Mouse (Mus musculus) left cerebral cortex, adult 9 months (tissue): Measurements from ENCODE around the gene Gm12800.
"Not testable (repeated sequence)": the region's sequence is repeated elsewhere in the genome, so short reads cannot be mapped to it uniquely, and the experiment has no call there.

Experiments
- DNase-seq, 2 experiments: peaks; one replicate each; pipeline ENCODE4 v3.0.0; 2022; ENCODE audit warnings: low spot score in 2 of 2

Gene Gm12800

DNA sequence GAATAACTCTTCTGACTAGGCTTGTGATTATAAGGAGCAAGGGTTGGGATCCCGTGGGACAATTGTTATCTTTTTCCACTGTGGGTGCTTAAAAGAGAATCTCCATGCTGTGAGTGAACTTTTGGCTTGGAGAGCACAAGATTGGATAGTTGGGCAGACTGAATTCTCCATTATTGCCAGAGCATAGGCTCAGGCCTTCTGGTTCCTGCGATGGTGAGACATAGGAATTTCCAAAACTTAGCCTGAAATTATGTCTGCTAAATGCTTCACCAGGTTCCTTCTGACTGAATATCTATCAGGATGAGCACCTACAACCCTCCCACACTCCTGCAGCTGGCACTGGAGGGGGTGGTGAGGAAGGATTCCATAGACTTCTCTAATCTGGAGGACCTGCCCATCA is at the start of gene Gm12800:
Gm12800 (plus strand) TSS at position 301 of the 400 bp plus-strand sequence.
- DNase-seq: not testable (repeated sequence)

DNA sequence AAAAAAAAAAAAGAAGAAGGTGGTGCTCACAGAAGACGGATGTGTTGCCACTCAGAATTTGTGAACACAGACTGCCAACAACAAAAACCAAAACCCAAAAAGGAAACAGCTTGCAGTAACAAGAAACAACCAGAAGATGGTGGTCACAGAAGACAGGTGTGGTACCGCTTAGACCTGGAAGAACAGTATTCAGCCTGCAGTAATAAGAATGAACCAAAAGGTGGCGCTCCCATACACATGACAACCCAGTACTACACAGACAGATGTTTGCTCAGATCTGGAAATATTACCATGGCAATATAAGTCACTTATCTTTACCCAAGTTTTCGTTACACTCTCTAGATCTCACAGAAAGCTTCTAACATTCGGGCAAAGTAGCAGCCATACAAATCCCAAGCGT is 48.0 kb upstream of the Gm12800 start:
- peak; percentile 4 to 64 for DNase-seq

DNA sequence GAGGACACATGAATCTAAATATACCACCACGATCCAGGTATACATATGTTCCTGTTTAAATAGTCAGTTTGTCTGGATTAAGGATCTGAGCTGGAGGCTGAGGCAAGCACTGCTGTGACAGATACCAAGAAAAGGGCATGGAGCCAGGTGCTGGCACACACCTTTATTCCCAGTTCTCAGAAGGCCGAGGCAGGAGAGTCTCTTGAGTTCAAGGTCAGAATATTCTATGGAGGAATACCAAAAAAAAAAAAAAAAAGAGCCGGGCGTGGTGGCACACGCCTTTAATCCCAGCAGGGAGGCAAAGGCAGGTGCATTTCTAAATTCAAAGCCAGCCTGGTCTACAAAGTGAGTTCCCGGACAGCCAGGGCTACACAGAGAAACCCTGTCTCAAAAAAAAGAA is 46.6 kb upstream of the Gm12800 start:
- no peak for DNase-seq

DNA sequence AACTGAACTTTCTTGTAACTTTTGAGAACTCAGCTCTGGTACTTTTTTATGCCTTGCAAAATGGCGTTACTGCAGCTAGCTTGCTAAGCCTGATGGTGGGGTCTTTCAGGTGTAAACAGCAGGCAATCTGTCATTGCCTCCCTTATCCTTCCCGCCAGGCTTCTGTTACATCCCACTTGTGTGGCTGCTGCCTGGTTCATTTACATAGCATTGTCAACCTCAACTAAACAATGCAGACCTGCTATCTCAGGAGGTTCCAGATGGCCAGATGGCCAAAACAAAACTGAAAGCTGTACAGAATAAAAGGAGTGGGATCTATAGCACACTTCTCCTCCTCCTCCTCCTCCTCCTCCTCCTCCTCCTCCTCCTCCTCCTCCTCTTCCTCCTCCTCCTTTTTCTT is 36.9 kb upstream of the Gm12800 start:
- not testable (repeated sequence) for DNase-seq

GRCm38 (mm10) chr4:101875687-101876086 is 33.2 kb upstream of the Gm12800 start:
- DNase-seq: not testable (repeated sequence)

DNA sequence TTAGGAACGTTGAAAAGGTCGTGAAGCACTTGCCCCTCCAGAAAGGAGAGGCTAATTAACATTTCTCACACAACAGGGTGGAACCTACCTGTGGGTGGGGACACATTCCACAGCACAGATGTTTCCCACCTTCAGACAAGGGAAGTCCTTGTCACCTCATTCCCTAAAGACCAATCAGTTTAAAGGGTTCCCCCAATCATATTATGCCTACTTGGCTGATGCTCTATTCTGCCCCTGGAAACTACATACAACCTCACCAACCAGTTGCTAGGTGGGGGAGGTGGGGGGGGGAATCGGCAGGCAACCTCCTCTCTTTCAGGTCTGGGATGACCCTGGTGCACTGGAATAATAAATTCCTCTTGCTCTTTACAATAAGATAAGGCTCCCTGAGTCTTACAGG is 25.3 kb upstream of the Gm12800 start:
- no peak for DNase-seq

DNA sequence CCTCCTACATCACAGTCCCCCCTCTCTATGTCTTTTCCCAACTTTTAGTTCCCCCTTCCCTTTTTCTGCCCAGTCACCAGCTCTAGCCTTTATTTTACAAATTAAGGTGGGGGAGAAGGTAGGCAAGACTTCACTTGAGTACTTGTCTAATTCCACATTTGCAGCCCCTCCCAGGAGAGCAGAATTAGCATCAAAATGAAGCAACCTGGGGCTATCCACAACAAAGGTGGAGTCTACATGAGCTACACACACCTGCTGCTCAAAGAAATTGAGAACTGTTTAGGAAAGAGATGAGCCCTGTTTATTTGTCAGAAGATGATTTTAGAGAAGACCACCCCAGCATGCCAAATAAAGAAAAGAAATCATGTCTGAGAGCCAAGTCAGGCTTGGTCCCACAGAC is 19.5 kb upstream of the Gm12800 start:
- DNase-seq: no peak

DNA sequence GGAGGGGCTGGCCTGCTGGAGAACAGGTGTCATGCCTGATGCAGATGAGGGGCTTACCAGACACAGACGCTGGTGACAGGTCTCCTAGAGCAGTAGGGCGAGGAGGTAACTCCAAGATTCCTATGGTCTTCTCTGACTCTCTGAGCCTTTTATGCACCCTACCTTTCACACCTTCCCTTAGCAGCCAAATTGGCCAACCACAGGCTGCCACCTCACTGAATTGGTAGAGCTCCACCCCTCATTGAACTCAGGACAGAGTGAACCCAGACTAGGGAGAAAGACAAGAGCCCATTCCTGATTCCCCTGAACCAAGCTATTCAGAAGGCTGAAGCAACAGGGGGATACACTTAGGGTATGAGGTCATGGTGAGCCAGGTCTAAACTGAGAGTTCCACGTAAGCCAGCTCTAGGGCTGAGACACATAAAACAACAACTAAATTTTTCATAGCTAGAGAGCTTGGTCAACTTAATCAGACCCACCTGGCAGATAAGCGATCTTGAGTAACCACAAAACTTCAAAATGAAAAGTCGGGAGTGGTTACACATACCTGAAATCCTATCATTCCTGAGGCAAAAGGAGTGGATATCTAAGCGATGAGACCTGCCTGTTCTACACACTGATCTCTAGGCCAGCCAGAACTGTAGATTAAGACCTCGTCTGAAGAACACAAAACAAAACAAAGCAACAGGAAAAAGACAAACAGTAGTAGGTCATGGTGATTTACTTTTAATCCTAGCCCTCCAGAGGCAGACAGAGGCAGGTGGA is 15.1 kb upstream of the Gm12800 start, which contains the start of gene C130073F10Rik:
C130073F10Rik (minus strand) TSS at position 134 of the 765 bp plus-strand sequence.
- no peak for DNase-seq

GRCm38 (mm10) chr4:101940107-101940506 is 31.2 kb downstream of the Gm12800 start, which contains the start of gene Gm12794:
Gene Gm12794 (plus strand): TSS chr4:101940407.
- DNase-seq: not testable (repeated sequence)
